Mouse (Mus musculus) CD4-positive helper T cell, adult 2 months (primary cell): ENCODE measurements around the gene Pabpn1l.
"Not testable (repeated sequence)": the region's sequence is repeated elsewhere in the genome, so short reads cannot be mapped to it uniquely, and the experiment has no call there.

Experiments
- DNase-seq: peaks from one replicate; pipeline ENCODE4 v3.0.0-alpha.2; 2012; ENCODE audit warnings: low read depth, missing footprints, low spot score

Pabpn1l gene

DNA sequence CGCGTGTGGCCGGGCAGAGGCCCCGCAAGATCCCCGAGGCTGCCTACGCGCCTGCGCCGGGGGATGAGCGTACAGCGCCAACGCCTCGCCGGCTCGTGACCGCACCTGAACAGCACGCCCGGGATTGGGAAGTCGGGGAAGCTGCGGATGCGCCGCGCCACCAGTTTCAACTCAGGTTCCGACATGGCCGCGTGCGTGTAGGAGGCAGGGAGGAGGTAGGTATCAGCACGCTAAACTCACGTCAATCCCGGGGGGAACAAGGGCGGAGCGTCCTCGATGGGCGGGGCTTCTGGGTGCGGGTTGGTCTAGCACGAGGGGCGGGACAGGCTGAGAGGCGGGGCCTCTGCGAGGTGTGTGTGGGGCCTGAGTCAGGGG, 45.9 kb downstream of the Pabpn1l start, which contains the start of gene Aprt:
Aprt (minus strand) TSS at position 262 of the 375 bp plus-strand sequence.
- peak; percentile 95 for DNase-seq

DNA sequence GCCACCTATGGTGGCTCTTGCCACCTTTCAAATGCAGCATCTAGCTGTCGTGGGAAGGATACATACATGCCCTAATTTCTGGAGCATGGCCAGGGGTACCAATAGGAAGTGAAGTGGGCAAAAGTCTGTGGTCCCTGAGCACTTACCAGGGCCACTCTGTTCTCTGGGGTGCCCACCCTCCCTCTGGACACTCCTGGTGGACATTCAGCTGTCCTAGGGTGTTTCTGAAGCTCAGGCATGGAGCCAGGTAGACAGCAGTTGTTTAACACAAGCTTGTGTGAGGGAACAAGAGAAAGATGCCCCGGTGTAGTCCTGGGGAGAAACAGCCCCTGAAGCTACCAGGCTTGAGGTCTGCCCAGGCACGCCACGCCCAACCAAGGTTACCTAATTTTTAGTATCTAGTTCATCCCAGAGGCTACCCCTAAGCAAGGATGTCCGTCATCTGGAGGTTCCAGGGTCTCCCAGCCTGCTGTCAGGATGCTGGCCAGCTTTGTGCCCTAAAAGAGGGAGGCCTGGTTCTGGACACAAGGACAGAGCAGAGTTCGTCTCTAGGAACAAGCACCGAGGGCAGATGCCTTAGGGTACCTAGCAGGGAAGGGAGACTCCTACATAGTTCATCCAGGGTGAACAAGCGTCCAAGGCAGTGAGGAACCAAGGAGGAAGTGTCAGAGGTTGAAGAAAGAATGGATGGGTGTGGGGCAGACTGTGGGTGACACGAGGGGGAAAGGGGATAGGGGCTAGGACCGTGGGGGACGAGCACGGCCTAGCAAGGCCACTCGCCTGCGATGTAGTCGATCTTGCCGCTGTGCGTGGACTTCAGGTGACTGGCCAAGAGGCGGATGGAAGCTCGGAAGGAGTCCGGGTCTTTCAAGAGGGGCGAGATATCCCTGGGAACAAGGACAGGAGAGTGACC, 46.5 kb downstream of the Pabpn1l start:
- DNase-seq: no peak

DNA sequence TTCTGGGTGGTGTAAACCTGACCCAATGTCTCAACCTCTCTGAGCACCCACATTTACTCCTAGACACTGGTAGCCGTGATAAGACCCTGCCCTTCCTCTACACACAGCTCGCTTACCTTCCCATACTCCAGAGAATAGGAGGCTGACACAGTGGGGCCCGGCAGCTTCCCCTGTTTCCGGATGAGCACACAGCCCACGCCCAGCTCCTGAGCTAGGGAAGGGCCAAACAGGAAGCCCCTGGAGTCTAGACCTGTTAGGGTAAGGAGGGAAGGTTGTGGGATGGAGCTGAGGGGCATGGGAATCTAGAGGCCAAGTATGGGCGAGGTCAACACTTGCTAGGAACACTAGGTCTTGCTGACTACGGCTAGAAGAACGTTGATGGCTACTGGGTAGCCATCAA, 47.3 kb downstream of the Pabpn1l start:
- DNase-seq: no peak

DNA sequence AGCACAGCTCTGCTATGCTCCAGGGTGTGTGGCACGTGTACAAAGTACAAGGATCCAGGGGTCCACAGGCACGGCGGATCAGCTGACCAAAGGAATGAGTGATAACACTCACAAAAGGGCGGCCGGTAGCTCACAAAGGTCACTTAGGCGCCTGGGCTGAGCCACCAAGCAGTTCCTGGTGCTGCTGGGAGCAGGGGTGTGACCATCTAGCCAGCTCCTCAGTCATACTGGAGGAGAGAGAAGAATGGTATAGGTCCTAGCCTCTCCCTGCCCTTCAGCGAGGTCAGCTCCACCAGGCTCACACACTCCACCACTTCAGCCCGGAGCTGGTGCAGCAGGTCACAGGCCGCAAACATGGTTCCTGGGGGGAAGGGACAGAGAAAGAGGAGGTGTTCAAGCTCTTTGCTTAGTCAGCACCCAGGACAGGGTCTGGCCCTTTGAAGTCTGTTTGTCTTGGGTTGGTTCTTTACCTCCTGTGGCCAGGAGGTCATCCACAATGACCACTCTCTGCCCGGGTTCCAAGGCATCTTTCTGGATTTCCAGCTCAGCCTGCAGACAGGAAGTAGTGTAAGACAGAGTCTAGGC, 47.8 kb downstream of the Pabpn1l start:
- DNase-seq: no peak

DNA sequence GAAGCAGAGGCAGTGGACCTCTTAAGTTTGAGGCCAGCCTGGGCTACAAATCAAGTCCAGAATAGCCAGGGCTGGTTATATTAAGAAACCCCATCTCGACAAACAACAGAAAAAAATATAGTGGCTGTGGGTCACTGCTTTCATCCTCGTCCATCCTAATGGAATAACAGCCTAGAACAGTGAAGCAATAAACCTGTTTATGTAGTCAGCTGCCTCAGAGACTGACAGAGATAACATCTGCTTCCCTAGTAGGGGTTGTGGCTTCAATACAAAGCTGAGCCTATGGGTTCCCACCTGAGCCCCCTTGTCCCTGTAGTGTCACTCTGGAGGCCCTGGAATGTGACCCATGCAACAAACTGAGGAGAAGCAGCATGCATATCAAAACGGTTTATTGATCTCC, 48.3 kb downstream of the Pabpn1l start:
- DNase-seq: no peak

DNA sequence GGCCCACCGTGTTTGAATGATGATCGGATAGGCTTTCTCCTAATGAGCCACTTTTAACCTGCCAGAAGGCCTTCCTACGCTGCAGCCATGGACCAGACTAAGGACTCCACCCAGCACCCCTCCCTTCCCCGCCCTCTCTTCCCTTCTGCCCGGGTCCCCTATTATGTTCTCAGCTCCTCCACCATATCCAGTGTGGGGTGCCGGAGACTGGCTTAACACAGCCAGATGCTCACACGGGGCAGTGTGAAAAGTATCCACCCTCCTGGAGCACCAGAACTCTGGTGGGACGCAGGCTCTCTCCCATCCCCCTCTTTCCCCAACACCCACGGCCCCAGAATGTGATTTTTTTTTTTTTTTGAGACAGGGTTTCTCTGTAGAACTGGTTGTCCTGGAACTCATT, 49.0 kb downstream of the Pabpn1l start:
- DNase-seq: no peak

DNA sequence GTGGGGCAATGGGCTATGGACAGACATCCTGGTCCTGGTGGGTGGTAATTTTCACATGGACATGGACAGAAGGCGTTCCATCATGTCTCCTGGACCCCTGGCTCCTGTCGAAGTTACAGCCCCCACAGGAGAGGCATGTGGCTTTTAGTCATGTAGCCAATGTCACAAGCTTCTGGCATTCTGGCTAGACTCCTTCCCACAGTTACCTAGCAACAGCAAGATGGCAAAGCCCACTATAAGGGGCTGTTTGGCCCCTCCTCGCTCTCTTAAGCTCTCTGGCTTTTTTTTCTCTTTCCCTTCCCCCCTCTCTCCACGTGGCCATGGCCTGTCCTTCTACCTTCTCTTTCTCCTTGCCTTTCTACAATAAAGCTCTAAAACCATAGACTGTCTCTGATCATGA, 49.4 kb downstream of the Pabpn1l start:
- DNase-seq: not testable (repeated sequence)

DNA sequence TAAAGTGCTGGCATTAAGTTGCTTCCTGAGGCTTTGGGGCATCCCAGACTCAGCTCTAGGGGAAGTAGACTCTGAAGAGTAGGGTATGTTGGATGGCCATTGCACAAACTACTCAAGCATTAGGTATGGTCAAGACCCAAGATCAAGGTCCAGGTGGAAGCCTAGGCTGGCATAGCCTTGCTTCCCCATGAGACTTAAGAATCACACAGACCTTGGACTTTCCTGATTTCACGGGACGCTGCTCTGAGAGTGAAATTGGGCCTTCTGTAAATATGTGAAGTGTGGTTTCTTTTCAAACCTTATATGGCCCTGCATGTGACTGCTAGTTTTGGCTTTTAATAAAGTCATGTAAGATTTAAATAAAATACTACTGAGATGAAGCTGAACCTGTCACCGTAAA, 49.8 kb downstream of the Pabpn1l start:
- DNase-seq: no peak

DNA sequence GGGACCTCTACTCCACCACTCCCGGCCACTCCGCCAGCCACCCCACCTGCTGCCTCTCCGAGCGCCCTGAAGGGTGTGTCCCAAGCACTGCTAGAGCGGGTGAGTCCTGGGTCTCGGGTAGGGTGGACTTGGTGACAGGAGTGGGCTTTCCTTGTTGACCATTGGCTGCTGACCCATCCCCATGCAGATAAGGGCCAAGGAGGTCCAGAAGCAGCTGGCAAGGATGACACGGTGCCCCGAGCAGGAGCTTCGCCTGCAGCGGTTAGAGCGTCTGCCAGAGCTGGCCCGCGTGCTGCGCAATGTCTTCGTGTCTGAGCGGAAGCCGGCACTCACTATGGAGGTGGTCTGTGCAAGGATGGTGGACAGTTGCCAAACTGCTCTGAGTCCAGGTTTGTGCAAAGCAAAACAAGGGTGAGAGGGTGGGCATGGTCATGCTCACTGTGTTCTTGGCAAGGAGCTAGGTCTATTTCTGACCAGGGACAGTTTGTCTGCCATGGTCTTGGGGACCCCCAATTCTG, 50.7 kb downstream of the Pabpn1l start:
- no peak for DNase-seq

DNA sequence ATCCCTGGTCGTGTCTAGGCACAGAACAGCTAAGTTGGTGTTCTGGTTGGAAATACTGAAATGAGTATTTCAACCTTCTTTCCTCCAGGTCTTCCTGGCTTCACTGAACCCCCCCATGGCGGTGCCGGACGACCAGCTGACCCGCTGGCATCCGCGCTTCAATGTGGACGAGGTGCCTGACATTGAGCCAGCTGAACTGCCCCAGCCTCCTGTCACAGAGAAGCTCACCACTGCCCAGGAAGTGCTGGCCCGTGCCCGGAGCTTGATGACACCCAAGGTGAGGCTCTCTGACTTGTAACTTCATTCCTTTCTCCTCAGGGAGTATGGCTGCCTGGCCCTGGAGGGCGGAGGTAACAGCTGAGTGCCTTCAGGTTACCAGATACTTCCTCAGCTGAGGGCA, 51.4 kb downstream of the Pabpn1l start:
- no peak for DNase-seq

DNA sequence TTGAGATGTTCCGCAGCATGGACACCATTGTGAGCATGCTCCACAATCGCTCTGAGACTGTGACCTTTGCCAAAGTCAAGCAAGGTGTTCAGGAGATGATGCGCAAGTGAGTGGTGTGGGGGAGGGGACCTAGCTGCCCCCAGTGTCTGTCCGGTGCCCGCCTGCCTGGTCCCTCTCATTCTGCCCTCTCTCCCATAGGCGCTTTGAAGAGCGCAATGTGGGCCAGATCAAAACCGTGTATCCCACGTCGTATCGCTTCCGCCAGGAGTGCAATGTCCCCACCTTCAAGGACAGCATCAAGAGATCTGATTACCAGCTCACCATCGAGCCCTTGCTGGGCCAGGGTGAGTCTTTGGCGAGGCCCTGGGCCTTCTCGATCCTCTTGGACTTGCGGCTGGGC, 52.5 kb downstream of the Pabpn1l start:
- no peak for DNase-seq
